Mouse (Mus musculus) bone marrow macrophage, adult 2 months (primary cell): ENCODE measurements around the gene Bmper.

Source experiments
- CTCF ChIP-seq: IDR thresholded peaks from 2 replicates; pipeline ENCODE4 v1.5.1; 2012; ENCODE audit warnings: low read depth, mild to moderate bottlenecking, low read length, moderate library complexity
- POLR2A ChIP-seq: IDR thresholded peaks from 2 replicates; pipeline ENCODE4 v1.6.1; 2012; ENCODE audit warnings: mild to moderate bottlenecking, low read depth, low read length, borderline replicate concordance

- TF ChIP-seq CTCF = no peak
- TF ChIP-seq POLR2A = no peak
These were observed 85.0 kb downstream of the Bmper start for GRCm38 (mm10) chr9:23307835-23308234.
